Mouse (Mus musculus): ENCODE measurements around the gene Dthd1.

The Dthd1 gene

GRCm38 (mm10) chr5:62864348-62864747 is 50.7 kb downstream of the Dthd1 start:
- no peak for DNase-seq (ENCODE audit: low spot score in 2 of 2)

DNA sequence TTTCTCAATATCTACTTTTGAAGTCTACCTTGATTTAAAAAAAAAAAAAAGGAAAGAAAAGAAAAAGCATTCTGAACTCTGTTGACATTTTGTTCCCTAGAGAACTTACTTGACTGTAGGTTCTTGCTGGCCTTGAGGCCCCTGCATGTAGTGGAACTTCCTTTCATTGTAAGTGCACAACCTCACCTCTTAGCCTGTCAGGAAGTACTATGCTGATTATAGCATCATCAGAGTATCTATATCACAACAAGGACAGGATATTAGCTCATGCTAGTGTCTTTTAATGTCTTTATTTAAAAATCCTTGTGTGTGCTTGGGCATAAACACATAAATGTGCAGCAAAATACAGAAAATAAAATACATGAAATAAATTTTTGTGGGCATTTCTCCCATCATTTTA is 53.4 kb downstream of the Dthd1 start:
- no peak for DNase-seq (ENCODE audit: low spot score in 2 of 2)

DNA sequence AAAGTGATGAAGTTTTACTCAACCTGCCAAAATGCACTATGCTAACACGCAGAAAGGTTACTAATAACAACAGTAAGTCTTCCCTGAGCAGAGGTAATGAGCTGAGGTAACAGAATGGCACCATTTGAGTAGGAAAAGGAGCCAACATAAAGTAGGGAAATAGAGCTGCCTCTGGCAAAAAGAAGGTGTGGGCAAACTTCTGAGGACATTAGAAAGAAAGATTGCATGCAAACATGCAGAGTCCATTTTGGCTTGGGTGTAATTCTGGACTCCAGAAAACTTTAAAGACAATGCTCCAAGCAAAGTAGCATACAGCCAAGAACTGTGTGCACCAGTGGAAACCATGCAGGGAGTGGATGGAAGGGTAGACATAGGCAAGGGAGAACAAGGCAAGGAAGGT is 65.9 kb downstream of the Dthd1 start:
- DNase-seq (ENCODE audit: low spot score in 2 of 2): no peak

- no peak for DNase-seq (ENCODE audit: low spot score in 2 of 2)
These were observed 81.7 kb downstream of the Dthd1 start for GRCm38 (mm10) chr5:62895326-62895725.

DNA sequence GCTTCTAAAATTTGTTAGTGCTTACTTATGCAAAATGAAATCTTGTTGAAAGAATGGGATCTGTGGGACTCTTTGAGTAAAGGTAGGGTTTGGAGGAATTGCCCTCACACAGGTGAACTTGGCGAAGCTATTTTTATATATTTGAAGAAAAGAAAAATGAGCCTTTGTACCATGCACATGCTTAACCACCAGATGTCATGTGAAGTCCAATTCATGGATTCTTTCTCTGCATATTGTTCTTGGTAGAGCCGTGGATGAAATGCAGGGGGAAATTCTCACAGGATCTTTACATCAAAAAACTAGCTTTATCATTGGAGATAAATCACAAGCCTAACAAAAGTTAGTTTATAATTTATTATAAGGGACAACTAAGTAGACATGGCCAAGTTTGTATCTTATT is 93.3 kb downstream of the Dthd1 start:
- no peak for DNase-seq (ENCODE audit: low spot score in 2 of 2)

DNA sequence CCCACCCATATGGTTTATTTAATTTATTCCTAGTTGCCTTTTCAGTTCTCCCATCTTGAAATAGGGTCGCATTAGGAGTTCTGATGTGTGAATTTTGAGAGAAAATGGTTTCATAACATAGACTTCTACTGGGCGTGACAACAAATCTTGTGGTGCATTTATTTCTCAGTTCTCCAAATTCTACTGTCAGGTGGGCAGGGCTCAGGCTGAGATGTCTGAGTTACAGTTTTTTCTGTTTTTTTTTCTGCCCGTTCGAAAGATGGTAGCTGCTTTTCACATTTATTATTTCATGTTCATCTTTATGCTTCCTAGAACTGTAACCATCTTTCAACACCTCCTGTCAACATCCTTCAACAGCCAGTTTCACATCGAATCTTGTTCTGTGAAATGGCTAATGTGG is 95.5 kb downstream of the Dthd1 start:
- no peak for DNase-seq (ENCODE audit: low spot score in 2 of 2)

- DNase-seq (ENCODE audit: low spot score in 2 of 2): no peak
These were observed 111.0 kb downstream of the Dthd1 start for GRCm38 (mm10) chr5:62924616-62925015.

Data from frontal cortex, postnatal 14 days (tissue).